Mouse (Mus musculus) limb, embryonic 15.5 days (tissue): ENCODE measurements around the gene Rec8. TPM values are rescaled to one million over a fixed set of nuclear protein-coding genes. Genes with fewer than 3 reads are reported as not detected.

Source experiments
- ATAC-seq: fragments of 200-750 bp; cut with Nextera tagmentation; 2 replicates; pipeline ENCODE4 v1.8.0; 2017; ENCODE audit warnings: low read depth, moderate TSS enrichment; ENCODE audit not compliant: insufficient number of reproducible peaks, low FRiP score, low TSS enrichment
- H3K27ac ChIP-seq: fragments of 300-500 bp; sonication (generic); 2 replicates; pipeline ENCODE4 v1.5.1; 2015; ENCODE audit warnings: moderate library complexity, mild to moderate bottlenecking, inconsistent platforms
- H3K27me3 ChIP-seq: fragments of 300-500 bp; sonication (generic); 2 replicates; pipeline ENCODE4 v1.6.1; 2015; ENCODE audit warnings: inconsistent platforms
- H3K36me3 ChIP-seq: fragments of 300-500 bp; sonication (generic); 2 replicates; pipeline ENCODE4 v1.6.1; 2015; ENCODE audit warnings: inconsistent platforms
- H3K4me1 ChIP-seq: fragments of 300-500 bp; sonication (generic); 2 replicates; pipeline ENCODE4 v1.6.1; 2015; ENCODE audit warnings: inconsistent platforms
- H3K4me2 ChIP-seq: fragments of 300-500 bp; sonication (generic); 2 replicates; pipeline ENCODE4 v1.6.1; 2015; ENCODE audit warnings: mild to moderate bottlenecking, inconsistent platforms
- H3K4me3 ChIP-seq: fragments of 300-500 bp; sonication (generic); 2 replicates; pipeline ENCODE4 v1.5.1; 2015; ENCODE audit warnings: mild to moderate bottlenecking, inconsistent platforms
- H3K9ac ChIP-seq: fragments of 300-500 bp; sonication (generic); 2 replicates; pipeline ENCODE4 v1.6.1; 2015; ENCODE audit warnings: inconsistent platforms
- H3K9me3 ChIP-seq: fragments of 300-500 bp; sonication (generic); 2 replicates; pipeline ENCODE4 v1.6.1; 2016; ENCODE audit warnings: inconsistent platforms
- WGBS: fragments of 180-500 bp; shearing (Covaris S2); methylation state at CpG from one replicate; pipeline ENCODE4 v1.1.7; 2015; 5-methylcytosine and 5-hydroxymethylcytosine counted together
- polyA plus RNA-seq: library from polyadenylated mRNA; unstranded; fragments of >200 nt; fragmentation: Nextera tagmentation; extraction: Ambion mirVana; gene quantifications from 2 replicates; pipeline ENCODE4 v1.2.1, GENCODE M21; 2015

The Rec8 gene
- polyA plus RNA-seq, 1 experiment from 2014 or later = 3.3 TPM

DNA sequence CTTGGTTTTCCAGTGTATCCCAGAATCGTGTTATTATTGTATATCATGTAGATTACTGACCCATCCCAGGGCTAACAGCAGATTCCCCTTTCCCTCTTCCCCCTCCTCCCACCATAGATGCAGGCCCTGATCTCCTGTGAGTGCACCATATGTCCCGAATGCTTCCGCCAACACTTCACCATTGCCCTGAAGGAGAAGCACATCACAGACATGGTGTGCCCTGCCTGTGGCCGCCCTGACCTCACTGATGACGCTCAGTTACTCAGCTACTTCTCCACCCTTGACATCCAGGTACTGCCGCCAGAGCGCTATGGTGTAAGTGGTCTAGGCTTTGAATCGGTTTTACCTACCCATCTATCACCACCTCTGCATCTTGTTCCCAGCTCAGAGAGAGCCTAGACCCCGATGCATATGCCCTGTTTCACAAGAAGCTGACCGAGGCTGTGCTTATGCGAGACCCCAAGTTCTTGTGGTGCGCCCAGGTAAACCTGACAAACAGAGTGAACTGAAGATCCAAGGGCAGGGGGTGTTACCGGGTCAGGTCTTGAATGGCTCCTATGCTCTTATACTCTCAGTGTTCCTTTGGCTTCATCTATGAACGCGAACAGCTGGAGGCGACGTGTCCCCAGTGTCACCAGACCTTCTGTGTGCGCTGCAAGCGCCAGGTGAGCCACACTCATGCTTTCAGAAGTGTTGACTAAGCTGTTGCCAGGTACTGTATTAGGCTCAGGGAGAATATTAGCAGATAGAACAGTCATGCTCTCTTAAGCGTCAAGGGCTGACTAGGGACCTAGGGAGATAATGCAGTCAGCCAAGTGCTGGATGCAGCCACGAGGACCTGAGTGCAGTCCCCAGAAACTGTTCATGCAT lies 19.1 kb upstream of the Rec8 start:
- peaks cover 10% of the 10 kb centered on the region; the same call in 1 of the 2 replicates for H3K4me1 ChIP-seq
- H3K9me3 ChIP-seq = no peaks in the 10 kb centered on the region
- peaks cover 87% of the 10 kb centered on the region for H3K36me3 ChIP-seq
- ATAC-seq = no peak
- no peak overlapping the region for H3K27ac ChIP-seq
- no peaks in the 10 kb centered on the region for H3K27me3 ChIP-seq
- no peak overlapping the region for H3K9ac ChIP-seq
- 92% methylated on average over 21 of the region's 21 CpGs for WGBS
- no peak overlapping the region for H3K4me3 ChIP-seq
- no peak overlapping the region for H3K4me2 ChIP-seq

DNA sequence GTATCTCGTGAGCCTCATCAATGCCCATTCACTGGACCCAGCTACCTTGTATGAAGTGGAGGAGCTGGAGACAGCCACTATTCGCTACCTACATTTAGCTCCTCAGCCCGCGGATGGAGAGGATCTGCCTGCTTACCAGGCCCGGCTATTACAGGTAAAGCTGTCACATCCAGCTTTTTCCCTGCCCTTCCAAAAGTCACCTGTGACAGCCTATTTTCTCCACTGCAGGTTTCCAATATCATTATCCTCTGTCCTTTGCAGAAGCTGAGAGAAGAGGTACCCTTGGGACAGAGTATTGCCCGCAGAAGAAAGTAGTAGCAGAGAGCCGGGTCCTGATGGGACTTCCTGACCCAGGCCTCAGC lies 14.6 kb upstream of the Rec8 start, which contains the start of gene Irf9:
TSS of gene Irf9 (plus strand) at position 301 of the 362 bp plus-strand sequence.
- Histone ChIP-seq H3K9me3 (no peaks in the 10 kb centered on the region), H3K4me2 (peak within 1 kb of the TSS; percentile 60), H3K27ac (peak within 1 kb of the TSS; percentile 83), H3K27me3 (no peaks in the 10 kb centered on the region), H3K9ac (peak within 1 kb of the TSS; percentile 52; the same call in 1 of the 2 replicates), H3K36me3 (peaks cover 78% of the 10 kb centered on the region), H3K4me1 (peaks cover 22% of the 10 kb centered on the region), H3K4me3 (peak within 1 kb of the TSS; percentile 43)
- WGBS = 84% methylated on average over 7 of the region's 7 CpGs
- no peak for ATAC-seq

DNA sequence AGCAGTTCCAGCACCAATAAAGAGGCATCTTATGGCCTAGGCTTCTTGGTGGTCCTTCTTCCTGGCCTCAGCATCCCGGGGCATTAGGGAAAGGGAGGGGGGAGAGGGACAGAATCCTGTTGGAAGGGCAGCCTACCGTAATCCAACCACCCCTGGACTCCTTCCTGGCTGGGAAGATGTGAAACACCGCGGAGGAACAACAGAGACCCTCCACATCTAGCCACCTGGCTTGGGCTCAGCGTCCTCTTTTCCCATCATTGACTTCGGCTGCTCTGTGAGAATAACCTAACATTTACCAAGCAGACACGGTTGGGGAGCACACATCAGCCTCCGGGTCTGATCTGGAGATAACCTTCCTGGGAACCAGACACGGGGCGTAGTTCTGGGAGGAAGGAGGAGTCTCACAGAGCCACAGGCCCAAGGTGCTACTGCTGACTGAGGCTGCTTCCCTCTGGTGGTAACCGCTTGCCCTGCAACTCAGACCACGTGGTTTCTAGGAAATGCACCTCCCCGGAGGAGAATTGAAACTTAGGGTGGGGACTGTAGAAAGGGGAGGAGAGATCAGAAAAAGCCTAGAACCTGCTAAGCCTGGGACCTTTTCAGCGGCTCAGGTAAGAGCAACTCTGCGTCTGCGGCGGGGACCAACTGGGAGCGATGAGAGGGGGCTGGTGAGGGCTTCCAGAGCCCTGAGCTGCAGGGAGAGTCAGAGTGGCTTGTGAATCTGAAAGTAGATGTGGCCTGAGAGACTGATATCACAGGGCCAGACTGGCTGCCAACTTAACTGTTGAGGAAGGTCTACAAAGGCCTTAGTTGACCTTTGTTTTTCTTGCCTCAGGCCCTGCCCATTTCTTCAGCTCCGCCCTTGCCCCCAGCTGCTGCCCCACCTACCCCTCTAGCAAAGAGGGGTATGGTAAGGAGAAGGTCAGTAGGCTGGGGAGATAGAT lies 13.9 kb upstream of the Rec8 start:
- Histone ChIP-seq H3K4me3 (peak overlapping the region; percentile 43), H3K4me2 (peak overlapping the region; percentile 60), H3K36me3 (peaks cover 78% of the 10 kb centered on the region), H3K27me3 (no peaks in the 10 kb centered on the region), H3K4me1 (peaks cover 22% of the 10 kb centered on the region), H3K27ac (peak overlapping the region; percentile 83), H3K9me3 (no peaks in the 10 kb centered on the region), H3K9ac (peak overlapping the region; percentile 52; the same call in 1 of the 2 replicates)
- 15% methylated on average over 19 of the region's 19 CpGs for WGBS
- peak; percentile 82 for ATAC-seq

- peaks cover 78% of the 10 kb centered on the region for H3K36me3 ChIP-seq
- no peaks in the 10 kb centered on the region for H3K9me3 ChIP-seq
- H3K27ac ChIP-seq = no peak overlapping the region
- H3K27me3 ChIP-seq = no peaks in the 10 kb centered on the region
- H3K4me3 ChIP-seq = 0 out of 2 replicates have a peak overlapping the region, but pooled peaks have one; percentile 43
- H3K9ac ChIP-seq = no peak overlapping the region
- 78% methylated on average over 11 of the region's 11 CpGs for WGBS
- peak overlapping the region; percentile 60; the same call in 1 of the 2 replicates for H3K4me2 ChIP-seq
- no peak for ATAC-seq
- peaks cover 22% of the 10 kb centered on the region for H3K4me1 ChIP-seq
Observed at GRCm38 (mm10) chr14:55604823-55605222, 13.0 kb upstream of the Rec8 start.

DNA sequence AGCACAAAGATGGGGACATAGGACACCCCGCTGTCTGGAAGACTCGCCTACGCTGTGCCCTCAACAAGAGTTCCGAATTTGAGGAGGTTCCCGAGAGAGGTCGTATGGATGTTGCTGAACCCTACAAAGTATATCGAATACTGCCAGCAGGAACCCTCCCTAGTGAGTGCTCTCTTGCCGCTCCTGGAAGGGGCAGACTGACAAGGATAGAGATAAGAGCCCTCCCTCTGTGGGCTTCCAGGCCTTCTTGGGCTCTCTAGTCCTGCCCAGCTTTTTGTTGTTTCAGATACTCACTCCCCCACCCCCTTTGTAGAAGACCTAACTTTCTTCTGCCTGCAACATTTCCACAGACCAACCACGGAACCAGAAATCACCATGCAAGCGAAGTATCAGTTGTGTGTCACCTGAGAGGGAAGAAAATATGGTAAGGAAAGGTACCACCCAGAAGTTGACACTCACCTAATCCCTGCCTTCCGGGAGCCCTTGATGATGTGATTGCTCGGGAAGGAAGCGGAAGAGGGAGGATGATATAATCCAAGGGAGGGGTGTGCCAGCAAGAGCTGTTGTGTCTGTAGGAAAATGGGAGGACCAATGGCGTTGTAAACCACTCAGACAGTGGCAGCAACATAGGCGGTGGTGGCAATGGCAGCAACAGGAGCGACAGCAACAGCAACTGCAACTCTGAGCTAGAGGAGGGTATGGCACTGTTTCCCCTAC lies 11.9 kb upstream of the Rec8 start:
- H3K4me3 ChIP-seq = no peak overlapping the region
- H3K9me3 ChIP-seq = no peaks in the 10 kb centered on the region
- 93% methylated on average over 16 of the region's 16 CpGs for WGBS
- H3K9ac ChIP-seq = no peak overlapping the region
- H3K4me1 ChIP-seq = peaks cover 22% of the 10 kb centered on the region
- H3K36me3 ChIP-seq = peaks cover 71% of the 10 kb centered on the region
- H3K27me3 ChIP-seq = no peaks in the 10 kb centered on the region
- H3K27ac ChIP-seq = no peak overlapping the region
- H3K4me2 ChIP-seq = no peak overlapping the region
- no peak for ATAC-seq

DNA sequence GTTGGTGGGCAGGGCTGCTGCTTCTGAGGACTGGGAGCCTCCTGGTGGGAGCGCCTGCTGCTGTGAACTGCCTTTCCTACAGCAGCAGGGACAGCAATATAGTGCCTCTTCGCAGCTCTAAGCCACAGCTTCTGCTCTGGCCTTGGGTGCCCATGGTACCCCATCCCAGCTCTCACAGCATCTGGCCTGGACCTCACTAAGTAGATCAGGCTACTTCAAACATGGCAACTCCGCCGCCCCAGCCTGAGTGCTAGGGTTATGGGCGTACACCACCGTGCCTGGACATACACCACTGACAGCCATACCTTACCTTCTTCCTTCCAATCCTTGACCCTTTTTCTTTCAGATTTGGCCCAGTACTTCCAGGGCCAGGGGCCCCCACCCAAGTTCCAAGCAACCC lies 9.5 kb upstream of the Rec8 start:
- ATAC-seq = no peak
- H3K4me1 ChIP-seq = peaks cover 15% of the 10 kb centered on the region
- H3K36me3 ChIP-seq = peaks cover 48% of the 10 kb centered on the region
- no peak overlapping the region for H3K4me3 ChIP-seq
- H3K9me3 ChIP-seq = no peaks in the 10 kb centered on the region
- WGBS = 93% methylated on average over 6 of the region's 6 CpGs
- no peak overlapping the region for H3K27ac ChIP-seq
- no peak overlapping the region for H3K4me2 ChIP-seq
- H3K27me3 ChIP-seq = no peaks in the 10 kb centered on the region
- no peak overlapping the region for H3K9ac ChIP-seq

DNA sequence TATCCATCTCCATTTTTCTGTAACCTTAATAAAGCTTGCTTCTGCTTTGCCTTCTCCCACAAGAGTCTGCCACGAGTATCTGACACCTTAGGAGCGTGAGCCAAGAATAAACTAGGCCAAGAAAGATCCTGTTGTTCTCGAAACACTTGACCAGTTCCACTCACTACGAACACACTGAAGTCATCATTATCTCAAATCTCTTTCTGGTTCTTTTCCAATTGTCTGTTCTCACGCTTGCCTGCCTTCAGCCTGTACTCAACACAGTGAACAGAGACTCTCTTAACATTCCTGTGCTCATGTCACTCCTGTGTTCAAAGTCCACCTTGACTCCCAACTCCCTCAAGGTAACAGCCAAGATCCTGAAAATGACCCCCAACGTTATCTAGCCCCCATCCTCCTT lies 4.5 kb upstream of the Rec8 start:
- WGBS = 57% methylated on average over 6 of the region's 6 CpGs
- Histone ChIP-seq H3K36me3 (peaks cover 19% of the 10 kb centered on the region), H3K9ac (no peak overlapping the region), H3K4me1 (no peaks in the 10 kb centered on the region), H3K4me2 (no peak overlapping the region), H3K4me3 (no peak overlapping the region), H3K9me3 (no peaks in the 10 kb centered on the region), H3K27ac (no peak overlapping the region), H3K27me3 (no peaks in the 10 kb centered on the region)
- no peak for ATAC-seq

GRCm38 (mm10) chr14:55614565-55615178 lies 3.2 kb upstream of the Rec8 start:
- Histone ChIP-seq H3K9ac (no peak overlapping the region), H3K9me3 (no peaks in the 10 kb centered on the region), H3K4me2 (no peak overlapping the region), H3K4me3 (no peak overlapping the region), H3K4me1 (peaks cover 6% of the 10 kb centered on the region; the same call in 1 of the 2 replicates), H3K27ac (no peak overlapping the region), H3K27me3 (no peaks in the 10 kb centered on the region), H3K36me3 (peaks cover 5% of the 10 kb centered on the region; the same call in 1 of the 2 replicates)
- 76% methylated on average over 7 of the region's 7 CpGs for WGBS
- no peak for ATAC-seq

GRCm38 (mm10) chr14:55615876-55616275 lies 2.0 kb upstream of the Rec8 start:
- Histone ChIP-seq H3K4me1 (peaks cover 6% of the 10 kb centered on the region; the same call in 1 of the 2 replicates), H3K36me3 (no peaks in the 10 kb centered on the region), H3K27ac (no peak overlapping the region), H3K9ac (no peak overlapping the region), H3K4me3 (no peak overlapping the region), H3K27me3 (no peaks in the 10 kb centered on the region), H3K9me3 (no peaks in the 10 kb centered on the region), H3K4me2 (no peak overlapping the region)
- ATAC-seq = no peak
- WGBS = 55% methylated on average over 2 of the region's 2 CpGs

- no peak overlapping the region for H3K4me3 ChIP-seq
- no peaks in the 10 kb centered on the region for H3K36me3 ChIP-seq
- H3K4me2 ChIP-seq = no peak overlapping the region
- H3K9me3 ChIP-seq = no peaks in the 10 kb centered on the region
- H3K27ac ChIP-seq = no peak overlapping the region
- no peaks in the 10 kb centered on the region for H3K27me3 ChIP-seq
- ATAC-seq = no peak
- WGBS = 78% methylated on average over 2 of the region's 2 CpGs
- H3K4me1 ChIP-seq = peaks cover 6% of the 10 kb centered on the region; the same call in 1 of the 2 replicates
- H3K9ac ChIP-seq = no peak overlapping the region
Observed at GRCm38 (mm10) chr14:55616844-55617243, 993 bp upstream of the Rec8 start.
